Mouse (Mus musculus) liver, postnatal 0 days (tissue): ENCODE data around the gene Zcchc10. TPM values are rescaled to one million over a fixed set of nuclear protein-coding genes. Genes with fewer than 3 reads are reported as not detected.
"Not testable (repeated sequence)": the region's sequence is repeated elsewhere in the genome, so short reads cannot be mapped to it uniquely, and the experiment has no call there.

ENCODE experiments used
- ATAC-seq: fragments of 200-750 bp; cut with Nextera tagmentation; 2 replicates; pipeline ENCODE4 v1.8.0; 2017; ENCODE audit warnings: mild to moderate bottlenecking, moderate library complexity
- DNase-seq: peaks from one replicate; pipeline ENCODE4 v3.0.0-alpha.2; 2016
- H3K27ac ChIP-seq: fragments of 300-500 bp; sonication (generic); 2 replicates; pipeline ENCODE4 v1.5.1; 2014; ENCODE audit warnings: antibody characterized with exemption, moderate library complexity, mild to moderate bottlenecking, low read depth
- H3K27me3 ChIP-seq: fragments of 300-500 bp; sonication (generic); 2 replicates; pipeline ENCODE4 v1.6.1; 2014; ENCODE audit warnings: low read length, control low read depth, mixed read lengths; ENCODE audit not compliant: insufficient read depth
- H3K36me3 ChIP-seq: fragments of 300-500 bp; sonication (generic); replicated peaks from 2 replicates; pipeline ENCODE4 v1.6.1; 2014; ENCODE audit warnings: mild to moderate bottlenecking, control low read depth, low read length, moderate library complexity, mixed read lengths; ENCODE audit not compliant: insufficient read depth
- H3K4me1 ChIP-seq: fragments of 300-500 bp; sonication (generic); 2 replicates; pipeline ENCODE4 v1.6.1; 2014; ENCODE audit warnings: antibody characterized with exemption, mild to moderate bottlenecking, control low read depth; ENCODE audit not compliant: insufficient read depth
- H3K4me2 ChIP-seq: fragments of 300-500 bp; sonication (generic); 2 replicates; pipeline ENCODE4 v1.6.1; 2014; ENCODE audit warnings: low read depth, mild to moderate bottlenecking, low read length, moderate library complexity, mixed read lengths
- H3K4me3 ChIP-seq: fragments of 300-500 bp; sonication (generic); 2 replicates; pipeline ENCODE4 v1.5.1; 2014; ENCODE audit warnings: low read depth, low read length
- H3K9ac ChIP-seq: fragments of 300-500 bp; sonication (generic); replicated peaks from 2 replicates; pipeline ENCODE4 v1.6.1; 2014; ENCODE audit warnings: mild to moderate bottlenecking, moderate library complexity
- H3K9me3 ChIP-seq: fragments of 300-500 bp; sonication (generic); 2 replicates; pipeline ENCODE4 v1.6.1; 2016; ENCODE audit warnings: mild to moderate bottlenecking, control low read depth, low read length, mixed read lengths
- CTCF ChIP-seq: sonication (generic); IDR thresholded peaks from 2 replicates; pipeline ENCODE4 v1.5.1; 2016; ENCODE audit warnings: antibody characterized with exemption, low read depth
- EP300 ChIP-seq: IDR thresholded peaks from 2 replicates; pipeline ENCODE4 v1.6.1; 2016; ENCODE audit warnings: antibody characterized with exemption, low read depth, mild to moderate bottlenecking
- WGBS: fragments of 180-500 bp; shearing (Covaris S2); extraction: QIAGEN DNeasy Blood & Tissue Kit; methylation state at CpG from one replicate; pipeline ENCODE4 v1.1.7; 2014; ENCODE audit not compliant: insufficient replicate concordance; 5-methylcytosine and 5-hydroxymethylcytosine counted together
- polyA plus RNA-seq: library from polyadenylated mRNA; unstranded; fragments of >200 nt; fragmentation: Nextera tagmentation; extraction: Ambion mirVana; gene quantifications from 2 replicates; pipeline ENCODE4 v1.2.1, GENCODE M21; 2015

Gene Zcchc10
- polyA plus RNA-seq, 1 experiment from 2014 or later: 7.4 TPM

GRCm38 (mm10) chr11:53314770-53315173 lies 9.7 kb upstream of the Zcchc10 start:
- Histone ChIP-seq H3K27me3 (no peaks in the 10 kb centered on the region), H3K4me3 (no peak overlapping the region), H3K36me3 (no peaks in the 10 kb centered on the region), H3K27ac (peak overlapping the region; percentile 77), H3K9me3 (no peaks in the 10 kb centered on the region), H3K9ac (no peak overlapping the region), H3K4me2 (no peak overlapping the region), H3K4me1 (peaks cover 3% of the 10 kb centered on the region; the same call in 1 of the 2 replicates)
- DNase-seq: peak; percentile 44
- peak; percentile 94 for ATAC-seq
- TF ChIP-seq EP300: peak; percentile 57; the same call in 1 of the 2 replicates
- TF ChIP-seq CTCF: no peak
- 17% methylated on average over 1 of the region's 1 CpGs for WGBS

GRCm38 (mm10) chr11:53316996-53317395 lies 7.5 kb upstream of the Zcchc10 start:
- Histone ChIP-seq H3K27me3 (no peaks in the 10 kb centered on the region), H3K4me1 (peaks cover 3% of the 10 kb centered on the region; the same call in 1 of the 2 replicates), H3K4me3 (no peak overlapping the region), H3K9me3 (no peaks in the 10 kb centered on the region), H3K4me2 (no peak overlapping the region), H3K27ac (no peak overlapping the region), H3K36me3 (no peaks in the 10 kb centered on the region), H3K9ac (no peak overlapping the region)
- DNase-seq (no peak), ATAC-seq (no peak)
- TF ChIP-seq CTCF (no peak), EP300 (no peak)
- WGBS: 51% methylated on average over 6 of the region's 6 CpGs

GRCm38 (mm10) chr11:53318041-53318440 lies 6.4 kb upstream of the Zcchc10 start:
- TF ChIP-seq EP300 (no peak), CTCF (no peak)
- H3K4me3 ChIP-seq: no peak overlapping the region
- H3K4me1 ChIP-seq: peaks cover 3% of the 10 kb centered on the region; the same call in 1 of the 2 replicates
- no peak overlapping the region for H3K27ac ChIP-seq
- 79% methylated on average over 7 of the region's 7 CpGs for WGBS
- no peak overlapping the region for H3K9ac ChIP-seq
- ATAC-seq: no peak
- no peaks in the 10 kb centered on the region for H3K27me3 ChIP-seq
- H3K4me2 ChIP-seq: no peak overlapping the region
- no peaks in the 10 kb centered on the region for H3K9me3 ChIP-seq
- DNase-seq: no peak
- no peaks in the 10 kb centered on the region for H3K36me3 ChIP-seq

- H3K4me1 ChIP-seq, H3K4me3 ChIP-seq, H3K9me3 ChIP-seq, H3K27ac ChIP-seq, H3K4me2 ChIP-seq, DNase-seq, H3K9ac ChIP-seq, H3K36me3 ChIP-seq, H3K27me3 ChIP-seq, ATAC-seq: not testable (repeated sequence)
- WGBS: 75% methylated on average over 3 of the region's 3 CpGs
These were observed 5.9 kb upstream of the Zcchc10 start for GRCm38 (mm10) chr11:53318568-53318967.

GRCm38 (mm10) chr11:53319867-53320266 lies 4.6 kb upstream of the Zcchc10 start:
- not testable (repeated sequence) for H3K36me3 ChIP-seq, ATAC-seq, DNase-seq, H3K27me3 ChIP-seq, H3K4me2 ChIP-seq, H3K9me3 ChIP-seq, H3K4me1 ChIP-seq, H3K4me3 ChIP-seq, H3K9ac ChIP-seq, H3K27ac ChIP-seq
- 79% methylated on average over 13 of the region's 13 CpGs for WGBS

- TF ChIP-seq CTCF: no peak
- TF ChIP-seq EP300: no peak
- no peak for ATAC-seq
- no peak overlapping the region for H3K27ac ChIP-seq
- no peaks in the 10 kb centered on the region for H3K27me3 ChIP-seq
- no peak overlapping the region for H3K4me3 ChIP-seq
- H3K9me3 ChIP-seq: no peaks in the 10 kb centered on the region
- H3K36me3 ChIP-seq: peaks cover 34% of the 10 kb centered on the region
- DNase-seq: no peak
- no peak overlapping the region for H3K9ac ChIP-seq
- peaks cover 3% of the 10 kb centered on the region for H3K4me1 ChIP-seq
- no peak overlapping the region for H3K4me2 ChIP-seq
- WGBS: 51% methylated on average over 7 of the region's 7 CpGs
These were observed 5.8 kb downstream of the Zcchc10 start for GRCm38 (mm10) chr11:53330325-53330724.

GRCm38 (mm10) chr11:53331121-53331520 lies 6.6 kb downstream of the Zcchc10 start:
- Histone ChIP-seq H3K36me3 (peaks cover 34% of the 10 kb centered on the region), H3K27ac (no peak overlapping the region), H3K9ac (no peak overlapping the region), H3K4me1 (no peaks in the 10 kb centered on the region), H3K4me2 (no peak overlapping the region), H3K4me3 (no peak overlapping the region), H3K27me3 (no peaks in the 10 kb centered on the region), H3K9me3 (no peaks in the 10 kb centered on the region)
- ATAC-seq (no peak), DNase-seq (no peak)
- TF ChIP-seq CTCF (no peak), EP300 (no peak)
- WGBS: 89% methylated on average over 6 of the region's 6 CpGs
